Mouse (Mus musculus) mouse trophoblast stem cell (cell line): ENCODE measurements around the gene Usp19.

Source experiments
- in situ Hi-C, 2 experiments: fragments of 300-500 bp; cut with MseI, MboI; formaldehyde crosslinking; loops; 2 replicates in 1 of 2; 3 replicates in 1 of 2; pipeline ENCODE4 v1.15.1; 2025

Gene Usp19

DNA sequence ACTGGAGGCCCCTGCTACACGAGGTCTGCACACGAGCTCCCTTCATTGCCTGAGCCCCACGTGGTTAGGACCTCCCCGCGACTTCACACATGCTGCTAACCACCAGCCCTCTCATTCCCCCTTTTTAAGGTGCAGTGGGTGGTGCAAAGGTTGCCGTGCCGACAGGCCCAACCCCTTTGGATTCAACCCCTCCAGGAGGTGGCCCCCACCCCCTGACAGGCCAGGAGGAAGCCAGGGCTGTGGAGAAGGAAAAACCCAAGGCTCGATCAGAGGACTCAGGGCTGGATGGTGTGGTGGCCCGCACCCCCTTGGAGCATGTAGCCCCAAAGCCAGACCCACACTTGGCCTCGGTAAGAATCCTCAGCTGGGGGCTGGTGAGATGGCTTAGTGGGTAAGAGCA, 4.5 kb downstream of the Usp19 start:
- in situ Hi-C loops = no loop called here

DNA sequence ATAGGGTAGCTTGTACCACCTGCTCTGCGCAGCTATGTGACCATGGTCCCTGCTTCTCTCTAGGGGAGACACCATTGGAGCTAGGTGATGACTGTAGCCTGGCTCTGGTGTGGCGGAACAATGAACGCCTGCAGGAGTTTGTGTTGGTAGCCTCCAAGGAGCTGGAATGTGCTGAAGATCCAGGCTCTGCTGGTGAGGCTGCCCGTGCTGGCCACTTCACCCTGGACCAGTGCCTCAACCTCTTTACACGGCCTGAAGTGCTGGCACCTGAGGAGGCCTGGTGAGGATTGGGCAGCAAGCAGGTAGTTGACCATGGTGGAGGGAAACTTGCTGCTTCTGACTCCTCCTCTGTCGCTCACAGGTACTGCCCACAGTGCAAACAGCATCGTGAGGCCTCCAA, 8.8 kb downstream of the Usp19 start:
- in situ Hi-C loops = no loop called here

DNA sequence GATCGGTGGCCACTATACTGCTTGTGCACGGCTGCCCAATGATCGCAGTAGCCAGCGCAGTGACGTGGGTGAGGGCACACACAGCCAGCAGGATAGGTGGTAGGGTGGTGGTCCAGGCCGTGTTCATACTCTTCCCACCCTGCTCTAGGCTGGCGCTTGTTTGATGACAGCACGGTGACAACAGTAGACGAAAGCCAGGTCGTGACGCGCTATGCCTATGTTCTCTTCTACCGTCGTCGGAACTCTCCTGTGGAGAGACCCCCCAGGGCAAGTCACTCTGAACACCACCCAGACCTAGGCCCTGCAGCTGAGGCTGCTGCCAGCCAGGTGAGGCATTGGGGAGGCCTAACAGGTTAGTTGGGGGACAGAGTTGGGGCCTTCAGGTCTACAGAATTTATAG, 9.5 kb downstream of the Usp19 start:
- in situ Hi-C loops = no loop called here

DNA sequence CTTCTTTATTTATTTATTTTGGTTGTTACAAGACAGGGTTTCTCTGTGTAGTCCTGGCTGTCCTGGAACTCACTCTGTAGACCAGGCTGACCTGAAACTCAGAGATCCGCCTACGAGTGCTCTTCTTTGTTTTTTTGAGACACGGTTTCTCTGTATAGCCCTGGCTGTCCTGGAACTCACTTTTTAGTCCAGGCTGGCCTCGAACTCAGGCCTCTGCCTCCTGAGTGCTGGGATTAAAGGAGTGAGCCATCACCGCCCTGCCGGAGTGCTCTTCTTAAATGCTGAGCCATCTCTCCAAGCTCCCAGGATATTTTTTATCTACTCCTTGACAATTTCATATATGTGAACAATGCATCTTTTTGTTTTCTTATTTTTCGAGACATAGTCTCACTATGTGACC, 16.5 kb downstream of the Usp19 start:
- in situ Hi-C loops = no loop called here

DNA sequence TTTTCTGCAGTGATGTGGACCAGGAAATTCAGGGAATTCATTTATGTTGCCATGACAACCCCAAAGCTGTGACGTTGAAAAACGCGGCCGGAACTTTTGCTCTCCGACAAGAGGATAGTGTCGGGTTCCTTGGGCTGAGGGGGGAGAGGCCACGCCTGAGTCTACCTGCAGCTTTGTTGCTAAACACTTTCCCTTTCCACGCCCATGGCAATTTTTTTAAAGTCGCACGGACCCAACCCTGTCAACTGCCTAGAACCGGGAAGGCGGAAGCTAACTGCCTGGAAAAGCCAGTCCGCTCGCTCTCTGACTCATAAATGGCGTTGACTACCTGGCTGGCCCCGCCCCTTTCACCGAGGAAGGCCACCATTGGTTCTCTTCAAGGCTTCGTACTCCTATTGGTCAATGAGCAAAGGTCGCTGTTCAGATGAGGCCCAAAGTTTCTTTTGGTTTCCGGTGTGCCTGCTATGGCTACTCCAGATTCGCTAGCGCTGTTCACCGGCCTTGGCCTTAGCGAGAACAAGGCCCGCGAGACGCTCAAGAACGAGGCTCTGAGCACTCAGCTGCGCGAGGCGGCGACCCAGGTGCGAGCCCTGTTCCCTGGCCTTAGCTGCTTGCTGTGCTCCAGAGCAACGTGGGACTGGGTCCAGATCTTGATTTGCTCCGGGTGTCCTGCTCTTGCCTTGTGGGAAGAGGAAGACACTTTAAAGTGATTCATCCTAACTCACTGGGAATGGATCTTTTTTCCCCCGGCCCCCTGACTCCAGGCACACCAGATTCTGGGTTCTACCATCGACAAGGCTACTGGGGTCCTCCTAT, 17.4 kb downstream of the Usp19 start, which contains the start of gene Qars:
Qars (plus strand) TSS at position 88 of the 816 bp plus-strand sequence.
- in situ Hi-C loops = no loop called here

DNA sequence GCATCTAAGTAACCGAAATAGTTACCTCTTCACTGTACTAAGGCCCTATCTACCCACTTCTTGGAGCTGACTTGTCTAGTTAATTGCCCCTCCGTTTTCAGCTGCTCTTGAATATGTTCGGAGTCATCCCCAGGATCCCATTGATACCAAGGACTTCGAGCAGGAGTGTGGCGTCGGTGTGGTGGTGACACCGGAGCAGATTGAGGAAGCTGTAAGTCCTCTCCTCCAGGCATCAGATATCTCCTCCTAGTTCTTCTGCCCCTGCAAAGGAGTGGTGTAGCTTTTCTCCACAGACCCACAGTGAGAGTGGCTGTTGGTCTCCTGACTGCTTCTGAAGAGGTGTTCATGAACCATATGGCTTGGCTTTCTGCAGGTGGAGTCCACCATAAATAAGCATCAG, 18.4 kb downstream of the Usp19 start:
- in situ Hi-C loops = no loop called here

DNA sequence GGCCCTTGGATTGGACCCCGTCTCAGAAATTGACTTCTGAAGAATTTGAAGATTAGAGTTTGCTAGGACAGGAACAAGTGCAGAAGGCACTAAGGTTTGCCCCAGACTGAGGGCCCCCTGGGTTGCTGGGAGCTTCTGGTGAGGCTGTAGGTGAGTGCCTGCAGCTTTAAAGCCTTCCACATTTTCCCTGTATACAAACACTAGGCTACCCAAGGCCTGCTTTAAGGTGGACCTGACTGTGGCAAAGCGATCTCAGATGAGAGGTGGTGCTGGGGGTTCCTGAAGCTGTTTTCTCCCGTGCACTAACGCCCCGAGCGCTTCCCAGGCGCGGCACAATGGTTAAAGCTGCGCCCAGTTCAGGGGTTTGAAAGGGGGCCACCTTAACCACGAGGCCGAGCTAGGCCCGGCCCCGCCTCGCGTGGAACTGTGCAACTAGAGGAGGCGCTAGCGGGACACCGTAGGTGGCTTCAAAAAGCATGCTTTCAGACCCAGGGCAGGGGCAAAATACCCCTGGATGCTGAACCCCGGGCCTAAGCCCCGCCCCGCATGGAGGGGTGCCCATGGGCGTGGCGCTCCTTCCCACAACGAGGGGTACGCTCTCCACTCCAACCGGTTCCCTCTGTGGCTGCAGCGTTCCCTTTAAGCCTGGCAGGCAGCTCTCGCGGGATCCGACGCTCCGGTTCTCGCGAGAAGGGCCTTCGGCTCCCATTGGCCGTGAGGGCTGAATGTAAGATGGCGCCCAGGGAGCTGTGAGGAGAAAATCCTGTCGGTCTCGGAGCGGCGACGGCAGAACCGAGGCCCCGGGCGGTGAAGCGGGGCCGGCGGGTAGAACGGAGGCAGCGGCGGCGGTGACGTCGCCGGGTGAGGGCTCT, 26.2 kb downstream of the Usp19 start, which contains the start of gene Qrich1:
Qrich1 (plus strand) TSS at position 427 of the 872 bp plus-strand sequence.
- in situ Hi-C loops = no loop called here

- in situ Hi-C loops = no loop called here
These were observed 27.0 kb downstream of the Usp19 start for GRCm38 (mm10) chr9:108517253-108517930.

DNA sequence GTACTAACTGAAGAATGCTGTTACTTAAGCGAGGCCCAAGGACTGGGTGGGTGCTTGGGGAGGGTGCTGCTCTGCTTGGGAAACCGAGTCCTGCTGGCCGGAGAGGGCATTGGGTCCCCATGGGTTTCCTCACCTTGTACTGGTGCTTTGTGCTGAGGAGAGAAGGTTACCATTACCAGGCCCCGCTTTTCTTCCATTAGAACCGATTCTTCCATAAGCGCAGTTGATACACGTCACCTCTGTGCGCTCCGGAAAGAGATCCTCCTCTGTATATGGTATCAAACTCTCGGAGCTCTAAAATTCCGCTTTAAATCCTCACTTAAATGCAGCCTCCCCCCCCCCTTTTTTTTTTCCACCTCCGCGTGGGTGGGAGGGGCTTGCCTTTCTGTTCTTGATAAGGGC, 27.5 kb downstream of the Usp19 start:
- in situ Hi-C loops = no loop called here

DNA sequence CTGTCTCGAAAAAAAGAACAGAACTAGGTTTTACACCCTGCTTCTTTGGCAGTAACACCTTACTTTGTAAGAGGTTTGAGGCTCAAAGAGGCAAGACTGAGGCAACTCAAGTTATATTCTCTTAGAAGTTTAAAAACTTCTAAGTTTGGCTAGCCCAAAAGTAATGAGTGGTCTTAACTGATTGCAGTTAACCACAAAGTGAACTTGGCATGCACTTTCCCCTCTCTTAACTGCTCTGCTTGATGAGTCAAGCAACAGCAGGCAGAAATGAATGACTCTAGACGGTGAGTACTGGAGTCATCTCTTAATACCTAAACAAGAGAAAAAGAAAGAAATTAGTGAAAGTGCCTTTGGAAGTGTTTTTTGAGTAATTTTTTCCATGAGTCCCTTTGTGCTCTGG, 31.2 kb downstream of the Usp19 start:
- in situ Hi-C loops = no loop called here

DNA sequence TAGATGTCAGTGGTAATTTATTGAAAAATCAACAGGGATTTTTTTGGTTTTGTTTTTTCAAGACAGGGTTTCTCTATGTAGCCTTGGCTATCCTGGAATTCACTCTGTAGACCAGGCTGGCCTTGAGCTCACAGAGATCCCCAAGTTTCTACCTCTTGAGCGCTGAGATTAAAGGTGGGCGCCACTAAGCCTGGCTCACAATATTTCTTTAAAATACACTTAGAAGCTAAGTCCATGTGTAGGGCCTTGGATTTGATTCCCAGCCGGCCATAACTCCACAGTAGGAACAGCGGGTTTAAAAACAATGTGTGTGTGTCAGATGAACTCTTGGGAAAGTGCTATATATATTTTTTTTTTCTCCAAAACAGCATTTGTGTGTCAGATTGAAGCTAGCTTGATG, 32.9 kb downstream of the Usp19 start:
- in situ Hi-C loops = no loop called here

- in situ Hi-C loops = no loop called here
These were observed 35.0 kb downstream of the Usp19 start for GRCm38 (mm10) chr9:108525400-108525799.

- in situ Hi-C loops = no loop called here
These were observed 40.6 kb downstream of the Usp19 start for GRCm38 (mm10) chr9:108530954-108531353.

DNA sequence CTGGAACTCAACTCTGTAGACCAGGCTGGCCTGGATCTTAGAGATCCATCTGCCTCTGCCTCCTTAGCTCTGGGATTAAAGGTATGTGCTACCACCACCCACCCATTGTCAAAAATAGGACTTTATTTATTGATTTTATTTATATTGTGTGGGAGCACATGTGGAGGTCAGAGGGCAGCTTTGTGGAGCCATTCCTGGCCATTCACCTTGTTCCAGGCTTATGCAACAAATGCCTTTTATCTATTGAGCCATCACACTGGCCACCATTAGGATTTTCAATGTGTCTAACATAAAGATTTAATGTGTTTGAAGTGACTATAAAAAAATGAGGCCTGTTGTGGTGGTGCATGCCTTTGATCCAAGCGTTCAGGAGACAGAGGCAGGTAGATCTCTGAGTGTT, 41.1 kb downstream of the Usp19 start:
- in situ Hi-C loops = no loop called here

GRCm38 (mm10) chr9:108540846-108541245, 50.4 kb downstream of the Usp19 start:
- in situ Hi-C loops = no loop called here

DNA sequence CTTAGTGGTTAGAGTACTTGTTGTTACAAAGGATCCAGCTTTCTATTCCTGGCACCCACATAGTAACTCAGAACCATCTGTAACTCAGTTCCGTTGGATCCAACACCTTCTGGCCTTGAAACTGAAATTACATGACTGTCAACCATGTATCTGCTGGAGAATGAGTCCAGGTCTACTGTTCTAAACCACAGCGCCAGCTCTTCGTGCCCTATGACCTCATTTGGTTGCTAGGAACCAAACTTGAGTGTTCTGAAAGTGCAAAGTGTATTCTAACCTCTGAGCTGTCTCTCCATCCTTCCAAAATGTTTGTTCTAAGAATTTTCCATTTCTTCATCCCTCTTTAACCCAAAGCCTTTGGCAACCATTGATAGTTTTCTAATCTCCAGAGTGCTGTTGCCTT, 55.6 kb downstream of the Usp19 start:
- in situ Hi-C loops = no loop called here

DNA sequence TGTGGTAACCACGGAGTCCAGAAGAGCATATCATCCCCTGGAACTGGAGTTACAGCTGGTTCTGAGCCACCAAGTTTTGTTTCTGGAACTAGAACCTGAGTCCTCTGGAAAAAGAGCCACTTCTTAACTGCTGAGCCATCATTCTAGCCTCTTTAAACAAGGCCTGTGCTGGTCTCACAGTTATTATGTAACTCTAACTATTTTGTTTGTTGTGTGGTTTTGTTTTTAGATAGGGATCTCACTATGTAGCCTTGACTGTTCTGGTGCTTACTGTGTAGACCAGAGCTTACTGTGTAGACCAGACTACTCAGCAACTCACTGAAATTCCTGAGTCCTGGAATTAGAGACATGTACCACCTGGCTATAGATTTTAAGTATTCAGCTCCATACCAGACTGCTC, 56.5 kb downstream of the Usp19 start:
- in situ Hi-C loops = no loop called here
